Mouse (Mus musculus) heart, embryonic 15.5 days (tissue): ENCODE data around the gene Gja5. TPM values are rescaled to one million over a fixed set of nuclear protein-coding genes. Genes with fewer than 3 reads are reported as not detected.

ENCODE experiments used
- ATAC-seq: fragments of 200-750 bp; cut with Nextera tagmentation; replicated peaks from 2 replicates; pipeline ENCODE4 v1.8.0; 2017; ENCODE audit warnings: low read depth, moderate TSS enrichment; ENCODE audit not compliant: insufficient number of reproducible peaks, insufficient read depth, low FRiP score
- H3K27ac ChIP-seq: fragments of 300-500 bp; sonication (generic); 2 replicates; pipeline ENCODE4 v1.5.1; 2015; ENCODE audit warnings: mild to moderate bottlenecking, inconsistent platforms
- H3K27me3 ChIP-seq: fragments of 300-500 bp; sonication (generic); 2 replicates; pipeline ENCODE4 v1.6.1; 2015; ENCODE audit warnings: inconsistent platforms
- H3K36me3 ChIP-seq: fragments of 300-500 bp; sonication (generic); 2 replicates; pipeline ENCODE4 v1.6.1; 2015; ENCODE audit warnings: mild to moderate bottlenecking, inconsistent platforms
- H3K4me1 ChIP-seq: fragments of 300-500 bp; sonication (generic); replicated peaks from 2 replicates; pipeline ENCODE4 v1.6.1; 2015; ENCODE audit warnings: inconsistent platforms
- H3K4me2 ChIP-seq: fragments of 300-500 bp; sonication (generic); 2 replicates; pipeline ENCODE4 v1.6.1; 2015; ENCODE audit warnings: inconsistent platforms, mild to moderate bottlenecking, moderate library complexity
- H3K4me3 ChIP-seq: fragments of 300-500 bp; sonication (generic); 2 replicates; pipeline ENCODE4 v1.5.1; 2015; ENCODE audit warnings: mild to moderate bottlenecking, inconsistent platforms
- H3K9ac ChIP-seq: fragments of 300-500 bp; sonication (generic); 2 replicates; pipeline ENCODE4 v1.6.1; 2015; ENCODE audit warnings: mild to moderate bottlenecking, inconsistent platforms
- H3K9me3 ChIP-seq: fragments of 300-500 bp; sonication (generic); replicated peaks from 2 replicates; pipeline ENCODE4 v1.6.1; 2016; ENCODE audit warnings: inconsistent platforms
- WGBS: fragments of 180-500 bp; shearing (Covaris S2); methylation state at CpG from one replicate; pipeline ENCODE4 v1.1.7; 2015; ENCODE audit warnings: mixed read lengths; 5-methylcytosine and 5-hydroxymethylcytosine counted together
- polyA plus RNA-seq: library from polyadenylated mRNA; unstranded; fragments of >200 nt; fragmentation: Nextera tagmentation; extraction: Ambion mirVana; gene quantifications from 2 replicates; pipeline ENCODE4 v1.2.1, GENCODE M21; 2015

Gja5 gene
- polyA plus RNA-seq, 1 experiment from 2014 or later: 78.7 TPM

DNA sequence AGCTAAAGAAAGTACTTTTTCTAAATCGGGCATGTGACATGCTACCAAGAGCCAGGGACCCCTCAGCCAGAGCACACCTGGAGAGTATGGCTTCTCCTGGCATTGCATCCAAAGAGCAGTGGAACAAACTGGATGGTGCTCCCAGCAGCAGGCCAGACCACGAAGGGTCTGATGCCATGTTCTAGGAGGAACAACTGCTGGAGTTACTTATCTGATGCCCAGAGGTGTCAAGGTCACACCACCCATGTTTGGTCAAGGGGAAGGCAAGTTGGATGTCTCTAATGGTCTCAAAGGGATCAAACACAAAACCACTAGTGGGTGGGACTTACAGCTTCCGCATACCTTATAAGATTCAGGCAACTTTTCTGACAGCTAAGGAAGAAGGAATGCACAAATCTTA is 74.5 kb downstream of the Gja5 start:
- H3K9me3 ChIP-seq: no peaks in the 10 kb centered on the region
- no peak overlapping the region for H3K4me3 ChIP-seq
- no peaks in the 10 kb centered on the region for H3K36me3 ChIP-seq
- no peak overlapping the region for H3K9ac ChIP-seq
- no peak overlapping the region for H3K4me2 ChIP-seq
- H3K27me3 ChIP-seq: no peaks in the 10 kb centered on the region
- H3K27ac ChIP-seq: no peak overlapping the region
- no peak for ATAC-seq
- peaks cover 11% of the 10 kb centered on the region for H3K4me1 ChIP-seq
- WGBS: 80% methylated on average over 3 of the region's 3 CpGs

GRCm38 (mm10) chr3:96981833-96982232 is 77.3 kb downstream of the Gja5 start:
- 0 out of 2 replicates have a peak, but pooled peaks cover 3% of the 10 kb centered on the region for H3K4me1 ChIP-seq
- no peak overlapping the region for H3K9ac ChIP-seq
- no peaks in the 10 kb centered on the region for H3K27me3 ChIP-seq
- H3K27ac ChIP-seq: no peak overlapping the region
- H3K4me3 ChIP-seq: no peak overlapping the region
- H3K36me3 ChIP-seq: no peaks in the 10 kb centered on the region
- WGBS: 45% methylated on average over 3 of the region's 3 CpGs
- ATAC-seq: no peak
- no peak overlapping the region for H3K4me2 ChIP-seq
- no peaks in the 10 kb centered on the region for H3K9me3 ChIP-seq

GRCm38 (mm10) chr3:96982666-96983065 is 78.2 kb downstream of the Gja5 start:
- H3K4me3 ChIP-seq: no peak overlapping the region
- no peaks in the 10 kb centered on the region for H3K27me3 ChIP-seq
- WGBS: 69% methylated on average over 2 of the region's 2 CpGs
- H3K9ac ChIP-seq: no peak overlapping the region
- no peaks in the 10 kb centered on the region for H3K36me3 ChIP-seq
- no peak overlapping the region for H3K4me2 ChIP-seq
- H3K27ac ChIP-seq: no peak overlapping the region
- H3K4me1 ChIP-seq: 0 out of 2 replicates have a peak, but pooled peaks cover 3% of the 10 kb centered on the region
- no peaks in the 10 kb centered on the region for H3K9me3 ChIP-seq
- ATAC-seq: no peak

DNA sequence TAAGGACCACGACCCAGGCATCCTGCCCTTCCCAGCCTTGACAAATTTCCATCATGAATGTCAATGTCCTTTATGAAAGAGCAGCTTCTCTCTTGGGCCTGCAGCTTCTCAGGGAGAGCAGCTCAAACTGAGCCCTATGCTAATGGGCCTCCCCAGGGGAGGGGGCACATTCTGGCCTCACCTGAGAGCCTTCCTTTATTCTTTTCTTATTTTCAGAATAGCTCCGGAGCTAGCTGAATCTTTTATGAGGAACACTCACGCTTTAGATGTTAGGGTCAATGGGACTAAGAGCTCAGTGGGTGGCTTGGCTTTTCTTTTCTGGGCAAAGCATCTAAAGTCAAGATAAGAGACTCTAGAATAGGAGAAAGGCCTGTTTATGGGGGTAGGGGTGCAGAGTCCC is 88.0 kb downstream of the Gja5 start:
- 49% methylated on average over 3 of the region's 3 CpGs for WGBS
- Histone ChIP-seq H3K4me3 (no peak overlapping the region), H3K9me3 (no peaks in the 10 kb centered on the region), H3K4me1 (peaks cover 3% of the 10 kb centered on the region; the same call in 1 of the 2 replicates), H3K4me2 (no peak overlapping the region), H3K36me3 (no peaks in the 10 kb centered on the region), H3K27ac (no peak overlapping the region), H3K9ac (no peak overlapping the region), H3K27me3 (no peaks in the 10 kb centered on the region)
- no peak for ATAC-seq

- ATAC-seq: no peak
- H3K27ac ChIP-seq: no peak overlapping the region
- H3K4me3 ChIP-seq: no peak overlapping the region
- no peak overlapping the region for H3K4me2 ChIP-seq
- H3K4me1 ChIP-seq: peaks cover 6% of the 10 kb centered on the region; the same call in 1 of the 2 replicates
- no peaks in the 10 kb centered on the region for H3K27me3 ChIP-seq
- WGBS: 49% methylated on average over 6 of the region's 6 CpGs
- no peaks in the 10 kb centered on the region for H3K9me3 ChIP-seq
- H3K36me3 ChIP-seq: no peaks in the 10 kb centered on the region
- H3K9ac ChIP-seq: no peak overlapping the region
These were observed 93.3 kb downstream of the Gja5 start for GRCm38 (mm10) chr3:96997770-96998169.

DNA sequence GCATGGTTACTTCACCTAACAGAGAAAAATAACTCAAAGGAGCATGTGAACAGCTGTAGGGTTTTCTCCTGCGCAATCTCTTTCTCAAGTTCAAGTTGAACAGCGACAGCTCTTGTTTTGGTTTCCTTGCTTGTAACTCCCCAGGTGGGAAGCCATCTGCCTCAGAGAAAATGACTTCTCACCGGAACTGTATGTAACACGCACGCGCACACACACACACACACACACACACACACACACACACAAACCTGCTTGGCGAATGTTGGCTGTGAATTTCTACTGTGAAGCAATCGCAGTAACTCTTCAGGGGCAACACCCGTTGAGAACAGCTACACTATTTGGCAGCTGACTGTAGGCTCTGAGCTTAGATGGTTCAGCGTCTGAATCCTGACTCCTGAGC is 98.6 kb downstream of the Gja5 start:
- WGBS: 89% methylated on average over 10 of the region's 10 CpGs
- no peak for ATAC-seq

GRCm38 (mm10) chr3:97004509-97004908 is 100.0 kb downstream of the Gja5 start:
- Histone ChIP-seq H3K4me2 (no peak overlapping the region), H3K9me3 (no peaks in the 10 kb centered on the region), H3K4me3 (no peak overlapping the region), H3K27ac (no peak overlapping the region), H3K4me1 (peaks cover 6% of the 10 kb centered on the region), H3K27me3 (no peaks in the 10 kb centered on the region), H3K36me3 (no peaks in the 10 kb centered on the region), H3K9ac (no peak overlapping the region)
- 77% methylated on average over 4 of the region's 4 CpGs for whole genome bisulfite sequencing
- ATAC-seq: no peak

More for the DNA sequence above, 98.6 kb downstream of the Gja5 start:
- H3K36me3 ChIP-seq: no peaks in the 10 kb centered on the region
- no peak overlapping the region for H3K4me2 ChIP-seq
- no peaks in the 10 kb centered on the region for H3K27me3 ChIP-seq
- H3K4me3 ChIP-seq: no peak overlapping the region
- H3K9ac ChIP-seq: no peak overlapping the region
- H3K27ac ChIP-seq: no peak overlapping the region
- peaks cover 7% of the 10 kb centered on the region for H3K4me1 ChIP-seq
- no peaks in the 10 kb centered on the region for H3K9me3 ChIP-seq

GRCm38 (mm10) chr3:97007010-97007448 is 102.5 kb downstream of the Gja5 start:
- Histone ChIP-seq H3K4me3 (no peak overlapping the region), H3K4me1 (peaks cover 6% of the 10 kb centered on the region), H3K36me3 (no peaks in the 10 kb centered on the region), H3K4me2 (no peak overlapping the region), H3K27ac (no peak overlapping the region), H3K27me3 (no peaks in the 10 kb centered on the region; the same call in 1 of the 2 replicates), H3K9ac (no peak overlapping the region), H3K9me3 (no peaks in the 10 kb centered on the region)
- ATAC-seq: no peak
- 51% methylated on average over 3 of the region's 3 CpGs for WGBS

GRCm38 (mm10) chr3:97025226-97025625 is 120.7 kb downstream of the Gja5 start:
- Histone ChIP-seq H3K27ac (no peak overlapping the region), H3K4me1 (peaks cover 6% of the 10 kb centered on the region; the same call in 1 of the 2 replicates), H3K4me2 (no peak overlapping the region), H3K36me3 (no peaks in the 10 kb centered on the region), H3K9me3 (no peaks in the 10 kb centered on the region), H3K4me3 (no peak overlapping the region), H3K27me3 (0 out of 2 replicates have a peak, but pooled peaks cover 6% of the 10 kb centered on the region), H3K9ac (no peak overlapping the region)
- ATAC-seq: 0 out of 2 replicates have a peak, but pooled peaks have one; percentile 31
- 55% methylated on average over 5 of the region's 5 CpGs for WGBS

DNA sequence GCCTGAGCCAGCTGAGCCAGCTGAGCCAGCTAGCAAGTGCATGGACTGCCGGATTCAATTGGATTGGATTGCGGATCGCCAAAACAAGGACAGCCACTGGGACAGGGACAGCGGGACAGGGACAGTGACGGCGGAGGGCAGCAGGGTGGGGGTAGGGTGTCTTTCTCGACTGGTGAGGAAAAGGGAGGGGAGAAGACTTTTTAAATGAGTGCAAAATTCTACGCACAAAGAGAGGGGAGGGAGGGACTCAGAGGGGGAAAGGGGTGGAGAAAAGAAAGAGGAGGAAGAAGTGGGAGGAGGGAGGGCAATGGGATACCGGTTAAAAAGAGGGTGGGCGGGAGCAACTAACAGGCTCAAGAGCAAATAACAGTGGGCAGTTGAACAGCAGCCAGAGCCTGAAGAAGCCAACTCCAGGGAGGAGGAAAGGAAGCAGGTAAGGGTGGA is 127.6 kb downstream of the Gja5 start:
- 2% methylated on average over 10 of the region's 10 CpGs for WGBS
- Histone ChIP-seq H3K36me3 (no peaks in the 10 kb centered on the region), H3K4me1 (peaks cover 15% of the 10 kb centered on the region), H3K27me3 (peaks cover 7% of the 10 kb centered on the region; the same call in 1 of the 2 replicates), H3K27ac (peak overlapping the region; percentile 68), H3K4me3 (peak overlapping the region; percentile 45), H3K9me3 (no peaks in the 10 kb centered on the region), H3K4me2 (peak overlapping the region; percentile 58), H3K9ac (peak overlapping the region; percentile 42; the same call in 1 of the 2 replicates)
- ATAC-seq: peak; percentile 65

DNA sequence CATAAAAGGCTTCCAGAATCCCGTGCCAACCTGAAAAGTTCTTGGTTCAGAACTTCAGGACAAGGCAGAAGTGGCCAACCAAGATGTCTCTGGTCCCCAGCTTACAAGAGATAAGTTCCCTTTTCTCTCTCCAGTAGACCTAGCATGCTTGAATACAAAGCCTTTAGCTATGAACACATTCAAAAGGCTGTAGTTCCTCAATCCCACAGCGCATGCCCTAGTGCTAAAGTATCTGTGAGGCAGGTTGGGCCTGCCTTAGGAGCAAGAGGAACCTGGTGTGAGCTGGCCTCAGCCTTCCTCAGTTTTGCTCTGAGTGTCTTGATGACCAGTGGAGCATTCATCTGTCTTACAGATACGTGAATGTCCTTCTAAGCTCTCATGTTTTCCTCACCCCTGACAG is 131.1 kb downstream of the Gja5 start:
- Histone ChIP-seq H3K4me3 (no peak overlapping the region), H3K27ac (peak overlapping the region; percentile 68), H3K27me3 (peaks cover 4% of the 10 kb centered on the region; the same call in 1 of the 2 replicates), H3K4me1 (peaks cover 48% of the 10 kb centered on the region), H3K36me3 (no peaks in the 10 kb centered on the region), H3K4me2 (no peak overlapping the region), H3K9ac (no peak overlapping the region), H3K9me3 (no peaks in the 10 kb centered on the region)
- WGBS: 74% methylated on average over 3 of the region's 3 CpGs
- no peak for ATAC-seq

DNA sequence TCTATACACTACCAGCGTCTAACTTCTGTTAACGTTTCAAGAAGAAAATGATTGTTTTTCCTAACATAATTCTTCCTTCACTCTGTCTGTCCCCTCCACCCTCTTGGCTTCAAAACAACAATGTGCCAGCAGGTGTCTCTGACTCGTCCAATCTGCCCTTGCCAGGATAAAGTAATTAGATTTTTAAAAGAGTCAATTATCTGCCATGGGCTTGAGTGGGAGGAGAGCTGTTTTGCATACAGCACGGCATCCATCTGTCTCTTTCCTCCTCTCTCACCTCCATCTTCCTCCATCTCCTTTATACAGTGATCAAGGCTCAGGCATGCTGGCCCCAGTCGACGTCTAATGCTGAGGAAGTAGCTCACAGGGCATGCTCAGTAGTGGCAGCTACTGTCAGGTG is 132.6 kb downstream of the Gja5 start:
- 41% methylated on average over 6 of the region's 6 CpGs for WGBS
- Histone ChIP-seq H3K4me3 (no peak overlapping the region), H3K4me1 (peaks cover 45% of the 10 kb centered on the region), H3K27ac (peak overlapping the region; percentile 50; the same call in 1 of the 2 replicates), H3K9ac (no peak overlapping the region), H3K27me3 (0 out of 2 replicates have a peak, but pooled peaks cover 4% of the 10 kb centered on the region), H3K9me3 (no peaks in the 10 kb centered on the region), H3K4me2 (no peak overlapping the region), H3K36me3 (0 out of 2 replicates have a peak, but pooled peaks cover under 1% of the 10 kb centered on the region)
- no peak for ATAC-seq
